Mouse (Mus musculus) spleen, adult 2 months (tissue): ENCODE measurements around the gene Lad1.

Experiments used
- CTCF ChIP-seq: fragments of 200-500 bp; IDR thresholded peaks from 2 replicates; pipeline ENCODE4 v1.5.1; 2011; ENCODE audit warnings: mild to moderate bottlenecking, inconsistent platforms; ENCODE audit not compliant: insufficient read depth, insufficient read length, insufficient replicate concordance; ENCODE audit errors: extremely low read depth
- POLR2A ChIP-seq: fragments of 200-500 bp; IDR thresholded peaks from 2 replicates; pipeline ENCODE4 v1.6.1; 2011; ENCODE audit warnings: low read depth, low read length, inconsistent platforms

DNA sequence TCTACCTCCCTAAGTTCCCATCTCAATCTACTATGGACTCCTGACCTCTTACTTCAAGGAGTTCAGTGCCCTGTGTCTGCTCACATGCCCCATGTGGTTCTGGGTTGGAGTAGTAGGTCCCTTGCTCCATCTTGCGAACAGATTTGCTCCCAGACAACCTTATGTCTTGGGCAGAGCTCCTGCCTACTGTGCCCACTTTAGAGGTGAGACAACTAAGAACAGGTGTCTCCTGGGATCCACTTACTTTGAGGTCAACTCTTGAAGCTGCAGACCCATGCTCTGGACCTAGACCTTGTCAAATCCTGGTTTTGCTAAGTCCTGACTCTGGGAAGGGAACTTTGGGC, 36.9 kb downstream of the Lad1 start:
- TF ChIP-seq CTCF (no peak), POLR2A (no peak)
